Mouse (Mus musculus) liver, adult 2 months (tissue): ENCODE results near the gene Spaca1. TPM values are rescaled to one million over a fixed set of nuclear protein-coding genes. Genes with fewer than 3 reads are reported as not detected.

ENCODE experiments used
- DNase-seq: peaks from one replicate; pipeline ENCODE4 v3.0.0-alpha.2; 2011; ENCODE audit warnings: low read depth, low spot score; ENCODE audit errors: extremely low read depth
- H3K27ac ChIP-seq: fragments of 200-500 bp; replicated peaks from 2 replicates; pipeline ENCODE4 v1.5.1; 2012; ENCODE audit warnings: low read depth, mild to moderate bottlenecking, control low read depth, inconsistent platforms, low read length; ENCODE audit not compliant: insufficient read depth
- H3K27me3 ChIP-seq: fragments of 200-500 bp; 2 replicates; pipeline ENCODE4 v1.6.1; 2012; ENCODE audit warnings: mild to moderate bottlenecking, moderate library complexity, low read length, inconsistent platforms; ENCODE audit not compliant: control insufficient read depth, insufficient read depth
- H3K36me3 ChIP-seq: fragments of 200-500 bp; 2 replicates; pipeline ENCODE4 v1.6.1; 2012; ENCODE audit warnings: low read length, inconsistent platforms; ENCODE audit not compliant: control insufficient read depth, insufficient read depth
- H3K4me1 ChIP-seq: fragments of 200-500 bp; 2 replicates; pipeline ENCODE4 v1.6.1; 2011; ENCODE audit warnings: low read length; ENCODE audit not compliant: control insufficient read depth, insufficient read depth
- H3K4me3 ChIP-seq: fragments of 200-500 bp; 2 replicates; pipeline ENCODE4 v1.5.1; 2011; ENCODE audit warnings: low read depth, mild to moderate bottlenecking, control low read depth, low read length, moderate library complexity; ENCODE audit not compliant: insufficient read depth
- H3K79me2 ChIP-seq: fragments of 200-500 bp; 2 replicates; pipeline ENCODE4 v1.6.1; 2012; ENCODE audit warnings: inconsistent platforms, mild to moderate bottlenecking, low read length, moderate library complexity; ENCODE audit not compliant: control insufficient read depth, insufficient read depth
- H3K9ac ChIP-seq: fragments of 200-500 bp; 2 replicates; pipeline ENCODE4 v1.6.1; 2012; ENCODE audit warnings: low read depth, mild to moderate bottlenecking, control low read depth, inconsistent platforms, low read length
- CTCF ChIP-seq: fragments of 200-500 bp; IDR thresholded peaks from 2 replicates; pipeline ENCODE4 v1.5.1; 2011; ENCODE audit warnings: low read depth, low read length, control low read depth
- POLR2A ChIP-seq: fragments of 200-500 bp; IDR thresholded peaks from 2 replicates; pipeline ENCODE4 v1.6.1; 2011; ENCODE audit warnings: low read length, control low read depth; ENCODE audit not compliant: insufficient read depth; ENCODE audit errors: extremely low read depth
- WGBS: fragments of 180-500 bp; shearing (Covaris S2); methylation state at CpG from one replicate; pipeline ENCODE4 v1.1.7; 2018; 5-methylcytosine and 5-hydroxymethylcytosine counted together
- polyA plus RNA-seq: library from polyadenylated mRNA; depleted of rRNA; stranded (reverse); fragments of >200 nt; gene quantifications from 2 replicates; pipeline ENCODE4 v1.2.3, GENCODE M21; 2012; rRNA removed
- total RNA-seq: library from RNA; depleted of rRNA; stranded (reverse); fragments of >200 nt; gene quantifications from 2 replicates; pipeline ENCODE4 v1.2.3, GENCODE M21; 2014; rRNA removed

Gene Spaca1
- total and polyA plus RNA-seq, 2 experiments: 0.09 TPM; not detected in 1

GRCm38 (mm10) chr4:34021456-34021855, 28.5 kb downstream of the Spaca1 start:
- Histone ChIP-seq H3K36me3 (no peaks in the 10 kb centered on the region), H3K27me3 (no peaks in the 10 kb centered on the region), H3K9ac (no peak overlapping the region), H3K27ac (no peak overlapping the region), H3K4me3 (no peak overlapping the region), H3K79me2 (no peaks in the 10 kb centered on the region), H3K4me1 (no peaks in the 10 kb centered on the region)
- TF ChIP-seq CTCF (no peak), POLR2A (no peak)
- DNase-seq: no peak
- WGBS: 63% methylated on average over 2 of the region's 2 CpGs

GRCm38 (mm10) chr4:33996382-33996781, 53.6 kb downstream of the Spaca1 start:
- no peaks in the 10 kb centered on the region for H3K36me3 ChIP-seq
- H3K79me2 ChIP-seq: no peaks in the 10 kb centered on the region
- no peaks in the 10 kb centered on the region for H3K27me3 ChIP-seq
- DNase-seq: no peak
- H3K27ac ChIP-seq: no peak overlapping the region
- no peaks in the 10 kb centered on the region for H3K4me1 ChIP-seq
- TF ChIP-seq POLR2A (no peak), CTCF (no peak)
- H3K9ac ChIP-seq: no peak overlapping the region
- no peak overlapping the region for H3K4me3 ChIP-seq

GRCm38 (mm10) chr4:33992687-33993086, 57.3 kb downstream of the Spaca1 start:
- H3K27ac ChIP-seq: no peak overlapping the region
- DNase-seq: no peak
- no peaks in the 10 kb centered on the region for H3K4me1 ChIP-seq
- H3K4me3 ChIP-seq: no peak overlapping the region
- no peaks in the 10 kb centered on the region for H3K27me3 ChIP-seq
- no peaks in the 10 kb centered on the region for H3K36me3 ChIP-seq
- no peak for TF ChIP-seq CTCF
- TF ChIP-seq POLR2A: no peak
- H3K79me2 ChIP-seq: no peaks in the 10 kb centered on the region
- 70% methylated on average over 3 of the region's 3 CpGs for WGBS
- H3K9ac ChIP-seq: no peak overlapping the region

GRCm38 (mm10) chr4:33988466-33989089, 61.4 kb downstream of the Spaca1 start:
- no peak for DNase-seq
- H3K4me3 ChIP-seq: no peak overlapping the region
- no peak overlapping the region for H3K9ac ChIP-seq
- TF ChIP-seq CTCF (no peak), POLR2A (no peak)
- WGBS: 74% methylated on average over 5 of the region's 5 CpGs
- no peaks in the 10 kb centered on the region for H3K4me1 ChIP-seq
- H3K79me2 ChIP-seq: no peaks in the 10 kb centered on the region
- no peak overlapping the region for H3K27ac ChIP-seq
- no peaks in the 10 kb centered on the region for H3K27me3 ChIP-seq
- no peaks in the 10 kb centered on the region for H3K36me3 ChIP-seq

Other genes starting within 250 kb of the Spaca1 start
- gene Cnr1, start 125.6 kb downstream of the Spaca1 start, total RNA-seq: 0.20 TPM in 1 of 2 replicates, not detected in the other
- not detected in 2 replicates for gene Cnr1, start 125.6 kb downstream of the Spaca1 start, polyA plus RNA-seq